Mouse (Mus musculus) heart, embryonic 14.5 days (tissue): Measurements from ENCODE around the gene Foxr1. TPM values are rescaled to one million over a fixed set of nuclear protein-coding genes. Genes with fewer than 3 reads are reported as not detected.

Experiments
- ATAC-seq: fragments of 200-750 bp; cut with Nextera tagmentation; 2 replicates; pipeline ENCODE4 v1.8.0; 2017; ENCODE audit warnings: low read depth, moderate TSS enrichment; ENCODE audit not compliant: insufficient number of reproducible peaks, insufficient read depth, low FRiP score
- H3K27ac ChIP-seq, 2 experiments: fragments of 200-500 bp in 1 of 2; fragments of 300-500 bp in 1 of 2; sonication (generic) in 1 of 2; replicated peaks in 1 of 2; 2 replicates each; pipeline ENCODE4 v1.5.1; 2012 to 2014; ENCODE audit warnings: low read depth in 2 of 2, low read length in 2 of 2, control low read depth in 1 of 2, mild to moderate bottlenecking in 1 of 2, mixed read lengths in 1 of 2; ENCODE audit not compliant: control insufficient read depth in 1 of 2, insufficient read depth in 1 of 2
- H3K27me3 ChIP-seq: fragments of 300-500 bp; sonication (generic); 2 replicates; pipeline ENCODE4 v1.6.1; 2014; ENCODE audit warnings: mild to moderate bottlenecking, low read length, control low read depth; ENCODE audit not compliant: control insufficient read depth, insufficient read depth
- H3K36me3 ChIP-seq: fragments of 300-500 bp; sonication (generic); 2 replicates; pipeline ENCODE4 v1.6.1; 2014; ENCODE audit warnings: mild to moderate bottlenecking, control low read depth, low read length, mixed read lengths; ENCODE audit not compliant: control insufficient read depth, insufficient read depth
- H3K4me1 ChIP-seq, 2 experiments: fragments of 200-500 bp in 1 of 2; fragments of 300-500 bp in 1 of 2; sonication (generic) in 1 of 2; 2 replicates each; pipeline ENCODE4 v1.6.1; 2012 to 2014; ENCODE audit warnings: low read length in 2 of 2, control low read depth in 1 of 2, mixed read lengths in 1 of 2; ENCODE audit not compliant: control insufficient read depth in 2 of 2, insufficient read depth in 2 of 2
- H3K4me2 ChIP-seq: fragments of 300-500 bp; sonication (generic); 2 replicates; pipeline ENCODE4 v1.6.1; 2014; ENCODE audit warnings: mild to moderate bottlenecking, low read length
- H3K4me3 ChIP-seq, 2 experiments: fragments of 200-500 bp in 1 of 2; fragments of 300-500 bp in 1 of 2; sonication (generic) in 1 of 2; 2 replicates each; pipeline ENCODE4 v1.5.1; 2012 to 2014; ENCODE audit warnings: low read length in 2 of 2, mild to moderate bottlenecking in 2 of 2, control low read depth in 1 of 2, low read depth in 1 of 2, moderate library complexity in 1 of 2; ENCODE audit not compliant: control insufficient read depth in 1 of 2, insufficient read depth in 1 of 2
- H3K9ac ChIP-seq: fragments of 300-500 bp; sonication (generic); 2 replicates; pipeline ENCODE4 v1.6.1; 2014; ENCODE audit warnings: mild to moderate bottlenecking, low read length
- H3K9me3 ChIP-seq: fragments of 300-500 bp; sonication (generic); 2 replicates; pipeline ENCODE4 v1.6.1; 2016; ENCODE audit warnings: low read length, control low read depth; ENCODE audit not compliant: control insufficient read depth
- WGBS: fragments of 180-500 bp; shearing (Covaris S2); extraction: QIAGEN DNeasy Blood & Tissue Kit; methylation state at CpG from one replicate; pipeline ENCODE4 v1.1.7; 2014; 5-methylcytosine and 5-hydroxymethylcytosine counted together
- polyA plus RNA-seq: library from polyadenylated mRNA; unstranded; fragments of >200 nt; fragmentation: Nextera tagmentation; extraction: Ambion mirVana; gene quantifications from 2 replicates; pipeline ENCODE4 v1.2.1, GENCODE M21; 2014

Foxr1 gene
- polyA plus RNA-seq, 1 experiment from 2014 or later = not detected

DNA sequence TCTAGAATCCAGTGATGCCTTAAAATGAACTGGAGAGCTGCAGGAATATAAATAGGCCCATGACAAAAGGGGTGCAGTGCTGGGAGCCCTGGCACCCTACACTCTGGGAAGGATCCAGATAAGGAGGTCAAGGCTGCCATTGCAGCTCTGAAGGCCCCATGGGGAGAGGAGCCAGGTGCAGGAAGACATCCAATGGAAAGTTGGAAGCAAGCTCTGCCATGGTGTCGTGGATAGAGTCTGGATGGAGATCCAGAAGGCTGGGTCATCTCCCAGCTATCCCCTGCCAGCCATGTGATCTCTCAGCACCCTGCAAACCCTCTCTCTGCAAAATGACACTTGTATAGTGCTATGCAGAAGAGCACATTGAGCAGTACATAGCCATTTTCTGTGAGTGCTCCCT is 33.4 kb upstream of the Foxr1 start:
- no peaks in the 10 kb centered on the region for H3K36me3 ChIP-seq
- H3K27me3 ChIP-seq = no peaks in the 10 kb centered on the region
- no peak overlapping the region for H3K27ac ChIP-seq
- no peak overlapping the region for H3K4me2 ChIP-seq
- no peak overlapping the region for H3K9ac ChIP-seq
- H3K9me3 ChIP-seq = no peaks in the 10 kb centered on the region
- H3K4me1 ChIP-seq = peaks cover 4 to 18% of the 10 kb centered on the region in 2 experiments
- H3K4me3 ChIP-seq = no peak overlapping the region
- no peak for ATAC-seq
- 24% methylated on average over 1 of the region's 1 CpGs for WGBS

GRCm38 (mm10) chr9:44473184-44473583 is 32.2 kb upstream of the Foxr1 start:
- H3K4me1 ChIP-seq = peaks cover 4 to 18% of the 10 kb centered on the region in 2 experiments
- 57% methylated on average over 3 of the region's 3 CpGs for WGBS
- H3K9me3 ChIP-seq = no peaks in the 10 kb centered on the region
- H3K36me3 ChIP-seq = no peaks in the 10 kb centered on the region
- H3K27ac ChIP-seq = no peak overlapping the region
- H3K4me2 ChIP-seq = no peak overlapping the region
- no peaks in the 10 kb centered on the region for H3K27me3 ChIP-seq
- ATAC-seq = no peak
- no peak overlapping the region for H3K9ac ChIP-seq
- no peak overlapping the region for H3K4me3 ChIP-seq

- 58% methylated on average over 2 of the region's 2 CpGs for WGBS
- Histone ChIP-seq H3K27ac (no peak overlapping the region), H3K9me3 (no peaks in the 10 kb centered on the region), H3K4me1 (no peaks in the 10 kb centered on the region), H3K27me3 (no peaks in the 10 kb centered on the region), H3K36me3 (no peaks in the 10 kb centered on the region), H3K4me2 (no peak overlapping the region), H3K4me3 (no peak overlapping the region), H3K9ac (no peak overlapping the region)
- ATAC-seq = no peak
Observed at GRCm38 (mm10) chr9:44468800-44469199, 27.9 kb upstream of the Foxr1 start.

GRCm38 (mm10) chr9:44468224-44468623 is 27.3 kb upstream of the Foxr1 start:
- H3K27ac ChIP-seq = no peak overlapping the region
- 54% methylated on average over 7 of the region's 7 CpGs for WGBS
- H3K4me3 ChIP-seq = no peak overlapping the region
- H3K27me3 ChIP-seq = no peaks in the 10 kb centered on the region
- H3K4me2 ChIP-seq = no peak overlapping the region
- H3K36me3 ChIP-seq = no peaks in the 10 kb centered on the region
- no peaks in the 10 kb centered on the region for H3K9me3 ChIP-seq
- H3K4me1 ChIP-seq = no peaks in the 10 kb centered on the region
- ATAC-seq = no peak
- no peak overlapping the region for H3K9ac ChIP-seq

- Histone ChIP-seq H3K27me3 (peaks cover 10% of the 10 kb centered on the region; the same call in 1 of the 2 replicates), H3K9ac (no peak overlapping the region), H3K4me1 (no peaks in the 10 kb centered on the region), H3K27ac (no peak overlapping the region), H3K4me2 (no peak overlapping the region), H3K4me3 (no peak overlapping the region), H3K9me3 (no peaks in the 10 kb centered on the region), H3K36me3 (no peaks in the 10 kb centered on the region)
- ATAC-seq = no peak
- 64% methylated on average over 5 of the region's 5 CpGs for WGBS
Observed at GRCm38 (mm10) chr9:44461950-44462349, 21.0 kb upstream of the Foxr1 start.

GRCm38 (mm10) chr9:44457035-44457742 is 16.3 kb upstream of the Foxr1 start:
- no peak overlapping the region for H3K4me2 ChIP-seq
- WGBS = 11% methylated on average over 11 of the region's 11 CpGs
- no peaks in the 10 kb centered on the region for H3K36me3 ChIP-seq
- no peak overlapping the region for H3K4me3 ChIP-seq
- peaks cover 29% of the 10 kb centered on the region for H3K27me3 ChIP-seq
- no peak overlapping the region for H3K9ac ChIP-seq
- H3K4me1 ChIP-seq = no peaks in the 10 kb centered on the region
- ATAC-seq = no peak
- H3K9me3 ChIP-seq = no peaks in the 10 kb centered on the region
- no peak overlapping the region for H3K27ac ChIP-seq

GRCm38 (mm10) chr9:44454891-44455220 is 13.9 kb upstream of the Foxr1 start, which contains the start of gene Upk2:
Gene Upk2 (minus strand): TSS chr9:44454976.
- Histone ChIP-seq H3K27me3 (peaks cover 29% of the 10 kb centered on the region), H3K4me3 (no peak within 1 kb of the TSS), H3K4me1 (no peaks in the 10 kb centered on the region), H3K9ac (no peak within 1 kb of the TSS), H3K27ac (no peak within 1 kb of the TSS), H3K9me3 (no peaks in the 10 kb centered on the region), H3K4me2 (no peak within 1 kb of the TSS), H3K36me3 (no peaks in the 10 kb centered on the region)
- WGBS = 17% methylated on average over 4 of the region's 4 CpGs
- no peak for ATAC-seq
